Mouse (Mus musculus) forebrain, embryonic 12.5 days (tissue): ENCODE measurements around the gene Cog1. TPM values are rescaled to one million over a fixed set of nuclear protein-coding genes. Genes with fewer than 3 reads are reported as not detected.
A peak's percentile ranks its signal among the peaks of the same experiment; 100 is the strongest.

Experiments used
- ATAC-seq: fragments of 200-750 bp; cut with Nextera tagmentation; 2 replicates; pipeline ENCODE4 v1.8.0; 2017; ENCODE audit warnings: moderate TSS enrichment; ENCODE audit not compliant: low FRiP score
- H3K27ac ChIP-seq: fragments of 300-500 bp; sonication (generic); 2 replicates; pipeline ENCODE4 v1.5.1; 2016; ENCODE audit warnings: mild to moderate bottlenecking
- H3K27me3 ChIP-seq: fragments of 300-500 bp; sonication (generic); 2 replicates; pipeline ENCODE4 v1.6.1; 2016; ENCODE audit warnings: mild to moderate bottlenecking
- H3K36me3 ChIP-seq: fragments of 300-500 bp; sonication (generic); replicated peaks from 2 replicates; pipeline ENCODE4 v1.6.1; 2016; ENCODE audit warnings: mild to moderate bottlenecking
- H3K4me1 ChIP-seq: fragments of 300-500 bp; sonication (generic); 2 replicates; pipeline ENCODE4 v1.6.1; 2016
- H3K4me2 ChIP-seq: fragments of 300-500 bp; sonication (generic); 2 replicates; pipeline ENCODE4 v1.6.1; 2016; ENCODE audit warnings: mild to moderate bottlenecking, moderate library complexity
- H3K4me3 ChIP-seq: fragments of 300-500 bp; sonication (generic); replicated peaks from 2 replicates; pipeline ENCODE4 v1.5.1; 2016; ENCODE audit warnings: mild to moderate bottlenecking
- H3K9ac ChIP-seq: fragments of 300-500 bp; sonication (generic); 2 replicates; pipeline ENCODE4 v1.6.1; 2016; ENCODE audit warnings: mild to moderate bottlenecking
- H3K9me3 ChIP-seq: fragments of 300-500 bp; sonication (generic); 2 replicates; pipeline ENCODE4 v1.6.1; 2016
- WGBS: fragments of 180-500 bp; shearing (Covaris S2); methylation state at CpG from one replicate; pipeline ENCODE4 v1.1.7; 2016; 5-methylcytosine and 5-hydroxymethylcytosine counted together
- polyA plus RNA-seq: library from polyadenylated mRNA; unstranded; fragments of >200 nt; fragmentation: Nextera tagmentation; extraction: Ambion mirVana; gene quantifications from 2 replicates; pipeline ENCODE4 v1.2.1, GENCODE M21; 2016

Cog1 gene
- polyA plus RNA-seq, 1 experiment from 2014 or later = 35.3 TPM

- Histone ChIP-seq H3K4me3 (no peak overlapping the region), H3K4me2 (no peak overlapping the region), H3K27me3 (0 out of 2 replicates have a peak, but pooled peaks cover 2% of the 10 kb centered on the region), H3K9me3 (no peaks in the 10 kb centered on the region), H3K4me1 (no peaks in the 10 kb centered on the region), H3K27ac (no peak overlapping the region), H3K9ac (no peak overlapping the region), H3K36me3 (no peaks in the 10 kb centered on the region)
- no peak for ATAC-seq
- 75% methylated on average over 10 of the region's 10 CpGs for WGBS
Measured at GRCm38 (mm10) chr11:113634699-113635121, 14.3 kb upstream of the Cog1 start.

GRCm38 (mm10) chr11:113638680-113639079, 10.3 kb upstream of the Cog1 start:
- Histone ChIP-seq H3K9ac (no peak overlapping the region), H3K9me3 (no peaks in the 10 kb centered on the region), H3K4me1 (no peaks in the 10 kb centered on the region), H3K36me3 (no peaks in the 10 kb centered on the region), H3K27me3 (0 out of 2 replicates have a peak, but pooled peaks cover 4% of the 10 kb centered on the region), H3K4me2 (no peak overlapping the region), H3K4me3 (no peak overlapping the region), H3K27ac (no peak overlapping the region)
- no peak for ATAC-seq
- WGBS = 90% methylated on average over 12 of the region's 12 CpGs

GRCm38 (mm10) chr11:113645181-113645580, 3.8 kb upstream of the Cog1 start:
- H3K4me3 ChIP-seq = no peak overlapping the region
- no peak overlapping the region for H3K27ac ChIP-seq
- H3K4me2 ChIP-seq = no peak overlapping the region
- no peak overlapping the region for H3K9ac ChIP-seq
- no peak for ATAC-seq
- no peaks in the 10 kb centered on the region for H3K36me3 ChIP-seq
- no peaks in the 10 kb centered on the region for H3K9me3 ChIP-seq
- H3K4me1 ChIP-seq = peaks cover 11% of the 10 kb centered on the region
- peaks cover 12% of the 10 kb centered on the region; the same call in 1 of the 2 replicates for H3K27me3 ChIP-seq
- 90% methylated on average over 3 of the region's 3 CpGs for WGBS

GRCm38 (mm10) chr11:113648152-113648551, 817 bp upstream of the Cog1 start:
- Histone ChIP-seq H3K4me3 (no peak overlapping the region), H3K27ac (no peak overlapping the region), H3K4me2 (peak overlapping the region; percentile 36; the same call in 1 of the 2 replicates)

GRCm38 (mm10) chr11:113649353-113650210, 613 bp downstream of the Cog1 start, which contains the start of gene Slc39a11:
Gene Slc39a11, minus strand, starts transcription at chr11:113650079.
- peaks cover 29% of the 10 kb centered on the region for H3K4me1 ChIP-seq
- H3K4me3 ChIP-seq = peak within 1 kb of the TSS; percentile 80
- peak within 1 kb of the TSS; percentile 91 for H3K27ac ChIP-seq
- peak within 1 kb of the TSS; percentile 89 for H3K9ac ChIP-seq
- WGBS = under 1% methylated on average over 74 of the region's 91 CpGs
- H3K4me2 ChIP-seq = peak within 1 kb of the TSS; percentile 73
- no peaks in the 10 kb centered on the region for H3K9me3 ChIP-seq
- H3K36me3 ChIP-seq = peaks cover 30% of the 10 kb centered on the region
- peak; percentile 82 for ATAC-seq
- peaks cover 8% of the 10 kb centered on the region; the same call in 1 of the 2 replicates for H3K27me3 ChIP-seq

More at GRCm38 (mm10) chr11:113648152-113648551, 817 bp upstream of the Cog1 start:
- Histone ChIP-seq H3K9me3 (no peaks in the 10 kb centered on the region), H3K36me3 (peaks cover 15% of the 10 kb centered on the region), H3K27me3 (peaks cover 12% of the 10 kb centered on the region; the same call in 1 of the 2 replicates), H3K9ac (peak overlapping the region; percentile 27; the same call in 1 of the 2 replicates), H3K4me1 (peaks cover 29% of the 10 kb centered on the region)
- WGBS = 4% methylated on average over 15 of the region's 15 CpGs
- no peak for ATAC-seq

- WGBS = 75% methylated on average over 22 of the region's 22 CpGs
- peaks cover 8% of the 10 kb centered on the region; the same call in 1 of the 2 replicates for H3K27me3 ChIP-seq
- H3K27ac ChIP-seq = peak overlapping the region; percentile 91
- no peaks in the 10 kb centered on the region for H3K9me3 ChIP-seq
- H3K4me1 ChIP-seq = peaks cover 29% of the 10 kb centered on the region
- H3K4me3 ChIP-seq = no peak overlapping the region
- ATAC-seq = no peak; the same call in 1 of the 2 replicates
- H3K4me2 ChIP-seq = 0 out of 2 replicates have a peak overlapping the region, but pooled peaks have one; percentile 19
- H3K9ac ChIP-seq = no peak overlapping the region
- H3K36me3 ChIP-seq = peaks cover 47% of the 10 kb centered on the region
Measured at GRCm38 (mm10) chr11:113651206-113651906, 2.4 kb downstream of the Cog1 start.

- peak; percentile 9 for ATAC-seq
Measured at GRCm38 (mm10) chr11:113651907-113652273, 2.9 kb downstream of the Cog1 start.

GRCm38 (mm10) chr11:113652516-113652915, 3.5 kb downstream of the Cog1 start:
- Histone ChIP-seq H3K9ac (no peak overlapping the region; the same call in 1 of the 2 replicates), H3K4me1 (peaks cover 29% of the 10 kb centered on the region), H3K27me3 (peaks cover 4% of the 10 kb centered on the region; the same call in 1 of the 2 replicates), H3K36me3 (peaks cover 59% of the 10 kb centered on the region), H3K4me2 (no peak overlapping the region), H3K9me3 (no peaks in the 10 kb centered on the region), H3K4me3 (no peak overlapping the region), H3K27ac (0 out of 2 replicates have a peak overlapping the region, but pooled peaks have one; percentile 61)
- WGBS = 95% methylated on average over 6 of the region's 6 CpGs
- no peak for ATAC-seq

More at GRCm38 (mm10) chr11:113651907-113652273, 2.9 kb downstream of the Cog1 start:
- H3K27ac ChIP-seq = peak overlapping the region; percentile 61
- H3K4me2 ChIP-seq = no peak overlapping the region
- H3K36me3 ChIP-seq = peaks cover 53% of the 10 kb centered on the region
- peaks cover 8% of the 10 kb centered on the region; the same call in 1 of the 2 replicates for H3K27me3 ChIP-seq
- WGBS = 41% methylated on average over 8 of the region's 8 CpGs
- no peaks in the 10 kb centered on the region for H3K9me3 ChIP-seq
- H3K4me3 ChIP-seq = no peak overlapping the region
- no peak overlapping the region for H3K9ac ChIP-seq
- H3K4me1 ChIP-seq = peaks cover 29% of the 10 kb centered on the region

GRCm38 (mm10) chr11:113654105-113654504, 5.1 kb downstream of the Cog1 start:
- H3K4me1 ChIP-seq = peaks cover 21% of the 10 kb centered on the region
- ATAC-seq = no peak

GRCm38 (mm10) chr11:113654561-113655270, 5.7 kb downstream of the Cog1 start:
- H3K27me3 ChIP-seq = no peaks in the 10 kb centered on the region
- no peaks in the 10 kb centered on the region for H3K9me3 ChIP-seq
- no peak overlapping the region for H3K4me3 ChIP-seq
- no peak overlapping the region for H3K27ac ChIP-seq
- H3K36me3 ChIP-seq = peaks cover 81% of the 10 kb centered on the region
- peaks cover 20% of the 10 kb centered on the region for H3K4me1 ChIP-seq
- no peak overlapping the region for H3K9ac ChIP-seq
- ATAC-seq = no peak
- 86% methylated on average over 18 of the region's 18 CpGs for WGBS
- no peak overlapping the region for H3K4me2 ChIP-seq

More at GRCm38 (mm10) chr11:113654105-113654504, 5.1 kb downstream of the Cog1 start:
- Histone ChIP-seq H3K9me3 (no peaks in the 10 kb centered on the region), H3K36me3 (peaks cover 75% of the 10 kb centered on the region), H3K9ac (no peak overlapping the region), H3K27me3 (no peaks in the 10 kb centered on the region), H3K4me3 (no peak overlapping the region), H3K4me2 (no peak overlapping the region), H3K27ac (no peak overlapping the region)
- 94% methylated on average over 15 of the region's 15 CpGs for WGBS

- no peak for ATAC-seq
- H3K4me2 ChIP-seq = no peak overlapping the region
- peaks cover 98% of the 10 kb centered on the region for H3K36me3 ChIP-seq
- 90% methylated on average over 8 of the region's 8 CpGs for WGBS
- H3K27me3 ChIP-seq = no peaks in the 10 kb centered on the region
- H3K9me3 ChIP-seq = no peaks in the 10 kb centered on the region
- no peak overlapping the region for H3K27ac ChIP-seq
- no peak overlapping the region for H3K9ac ChIP-seq
- no peak overlapping the region for H3K4me3 ChIP-seq
- peaks cover 7% of the 10 kb centered on the region; the same call in 1 of the 2 replicates for H3K4me1 ChIP-seq
Measured at GRCm38 (mm10) chr11:113656511-113656932, 7.6 kb downstream of the Cog1 start.
